Mouse (Mus musculus): ENCODE measurements around the gene Gm15155.
"Not testable (repeated sequence)": the region's sequence is repeated elsewhere in the genome, so short reads cannot be mapped to it uniquely, and the experiment has no call there.

The Gm15155 gene

DNA sequence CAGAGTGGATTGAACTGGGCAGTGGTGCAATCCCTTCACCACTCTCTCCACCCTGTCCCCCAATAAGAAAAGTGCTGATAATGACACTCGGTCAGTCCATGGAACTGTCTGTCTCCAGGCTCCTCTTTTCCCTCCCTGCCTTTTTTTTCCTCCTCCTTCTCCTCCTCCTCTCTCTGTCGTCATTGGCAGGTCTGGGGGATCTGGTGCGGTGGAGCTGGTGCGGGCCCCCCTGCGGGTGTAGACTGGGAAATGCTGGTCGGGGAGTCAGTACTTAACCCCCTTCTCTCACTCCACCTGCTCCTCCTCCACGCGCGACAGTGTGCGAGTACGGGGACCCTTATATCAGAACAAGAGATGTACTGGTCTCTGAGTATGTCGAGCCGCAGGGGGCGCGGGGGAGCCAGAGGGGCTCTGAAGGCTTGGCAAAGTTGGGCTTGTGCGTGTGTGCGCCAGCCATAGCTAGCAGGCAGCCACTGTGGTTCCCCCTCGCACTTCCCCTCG is at the start of gene Gm15155:
Gm15155 (plus strand) TSS at position 401 of the 501 bp plus-strand sequence.
- peak; percentile 26 for DNase-seq (ENCODE audit: low spot score)

DNA sequence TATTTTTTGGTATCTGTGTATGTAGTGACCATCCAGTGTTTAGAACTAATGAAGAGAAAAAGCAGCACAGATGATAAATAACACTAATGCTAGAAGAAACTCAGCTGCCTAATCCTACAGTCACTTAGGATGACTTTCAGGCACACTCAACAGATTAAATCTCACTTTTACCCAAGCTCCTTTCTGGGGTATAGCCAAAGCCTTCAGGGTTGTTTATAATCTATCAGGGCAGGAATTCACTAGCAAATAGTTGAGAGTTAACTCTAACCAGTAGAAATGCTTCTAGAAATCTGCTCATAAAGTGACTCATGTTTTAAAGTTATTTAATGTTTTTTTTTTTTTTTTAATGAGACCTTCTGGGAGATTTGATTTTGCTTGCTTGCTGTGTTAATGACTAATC is 44.8 kb upstream of the Gm15155 start:
- DNase-seq (ENCODE audit: low spot score): no peak

DNA sequence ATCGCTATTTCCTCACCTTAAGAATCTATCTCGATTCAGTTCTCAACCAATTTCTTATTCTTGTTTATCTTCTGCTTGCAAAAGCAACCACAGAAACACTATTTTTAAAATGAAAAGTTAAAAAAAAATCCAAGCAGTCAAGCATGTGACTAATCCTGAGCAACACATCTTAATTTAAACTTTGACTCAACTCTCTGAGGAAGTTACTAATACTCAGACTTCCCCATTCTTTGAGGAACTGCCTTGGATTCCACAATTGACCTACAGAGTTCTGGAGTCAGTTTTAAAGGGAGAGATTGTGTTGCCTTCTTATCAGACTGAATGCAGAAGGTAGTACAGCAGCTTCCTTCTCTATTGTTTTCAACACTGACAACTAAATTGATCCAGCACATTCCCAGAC is 40.0 kb upstream of the Gm15155 start:
- DNase-seq (ENCODE audit: low spot score): no peak

DNA sequence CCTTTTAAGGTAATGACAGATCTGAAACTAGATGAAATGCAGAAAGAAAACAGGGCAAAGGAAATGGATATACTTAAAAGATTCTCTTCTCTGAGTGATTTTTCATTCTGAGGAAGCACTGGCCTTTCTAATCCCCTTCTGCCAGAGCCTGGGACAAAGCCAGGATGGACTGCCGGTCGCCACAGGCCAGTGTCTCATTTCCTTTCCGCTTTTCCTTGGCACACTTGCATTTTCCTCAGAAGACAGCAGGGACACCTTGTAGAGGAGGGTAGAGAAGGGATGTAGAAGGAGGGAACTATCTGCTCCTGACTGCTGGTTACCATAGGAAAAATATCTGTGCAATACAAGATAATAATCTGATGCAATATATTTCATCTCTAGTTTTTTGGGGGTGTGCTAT is 33.1 kb upstream of the Gm15155 start:
- no peak for DNase-seq (ENCODE audit: low spot score)

DNA sequence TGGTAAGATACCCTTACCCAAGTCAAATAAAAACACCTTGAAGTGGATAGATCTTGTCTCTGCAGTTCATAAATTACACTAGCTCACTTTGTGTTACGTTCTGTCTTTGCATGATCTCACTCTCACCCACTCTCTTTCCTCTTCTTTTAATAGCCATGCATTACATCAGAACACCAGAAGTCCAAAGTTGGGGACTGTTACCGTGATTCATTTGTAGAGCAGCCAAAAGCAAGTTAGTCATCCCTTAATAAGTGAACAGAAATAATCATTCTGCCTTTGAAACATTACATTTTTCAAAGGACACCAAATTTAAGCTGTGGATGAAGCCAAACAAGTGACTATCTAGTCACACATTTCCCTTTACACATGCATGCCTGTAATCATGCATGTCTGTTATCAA is 32.1 kb upstream of the Gm15155 start:
- no peak for DNase-seq (ENCODE audit: low spot score)

DNA sequence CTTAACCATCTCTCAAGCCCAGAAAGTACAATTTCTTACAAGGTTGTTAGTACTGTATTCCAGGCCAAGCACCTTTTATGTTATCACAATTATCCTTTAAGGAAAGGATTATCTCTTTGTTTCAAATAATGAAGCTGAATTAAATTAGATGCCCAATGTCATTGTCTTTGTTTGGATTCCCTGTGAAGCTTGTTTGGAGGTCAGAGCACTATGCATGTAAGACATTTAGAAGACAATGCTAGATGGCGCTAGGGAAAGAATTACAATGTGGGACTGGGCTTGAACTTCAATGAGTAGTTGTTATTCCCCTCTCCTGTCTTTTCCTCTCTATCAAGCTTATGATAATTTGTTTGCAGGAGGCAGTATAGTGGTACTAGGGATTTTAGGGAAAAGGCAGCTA is 29.9 kb upstream of the Gm15155 start:
- no peak for DNase-seq (ENCODE audit: low spot score)

DNA sequence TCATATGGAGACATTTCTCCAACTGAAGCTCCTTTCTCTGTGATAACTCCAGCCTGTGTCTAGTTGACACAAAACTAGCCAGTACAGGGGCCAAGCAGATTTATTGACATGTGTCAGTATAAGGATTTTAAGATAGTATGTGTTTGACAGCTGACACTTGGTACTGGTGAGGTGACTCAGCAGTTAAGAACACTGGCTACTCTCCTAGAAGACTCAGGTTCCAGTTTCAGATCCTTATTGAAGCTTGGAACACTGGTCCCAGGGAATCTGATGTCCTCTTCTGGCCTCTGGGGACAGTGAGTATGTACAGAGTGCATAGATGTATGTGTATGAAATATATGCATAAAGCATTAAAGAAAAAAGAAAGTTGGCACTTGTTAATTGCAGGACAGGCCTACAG is 28.2 kb upstream of the Gm15155 start:
- DNase-seq (ENCODE audit: low spot score): no peak

DNA sequence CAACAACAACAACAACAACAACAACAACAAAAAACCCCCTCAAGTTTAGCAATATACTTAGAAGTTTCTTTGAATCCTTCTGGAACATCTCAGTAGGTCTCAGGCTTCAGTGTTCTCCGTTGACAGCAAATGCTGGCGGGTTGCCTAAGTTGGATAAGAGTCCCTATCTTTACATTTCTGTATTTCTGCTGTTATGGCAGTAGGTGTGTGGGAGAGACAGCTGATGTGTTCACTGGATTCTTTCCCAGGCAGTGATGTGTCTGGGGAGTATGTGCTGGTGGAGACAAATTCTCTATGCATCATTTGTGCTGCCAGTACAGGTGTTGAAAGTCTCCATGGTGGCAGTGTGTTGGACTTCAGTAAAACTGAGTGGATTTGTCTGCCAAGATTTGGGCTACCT is 23.3 kb upstream of the Gm15155 start:
- DNase-seq (ENCODE audit: low spot score): no peak

DNA sequence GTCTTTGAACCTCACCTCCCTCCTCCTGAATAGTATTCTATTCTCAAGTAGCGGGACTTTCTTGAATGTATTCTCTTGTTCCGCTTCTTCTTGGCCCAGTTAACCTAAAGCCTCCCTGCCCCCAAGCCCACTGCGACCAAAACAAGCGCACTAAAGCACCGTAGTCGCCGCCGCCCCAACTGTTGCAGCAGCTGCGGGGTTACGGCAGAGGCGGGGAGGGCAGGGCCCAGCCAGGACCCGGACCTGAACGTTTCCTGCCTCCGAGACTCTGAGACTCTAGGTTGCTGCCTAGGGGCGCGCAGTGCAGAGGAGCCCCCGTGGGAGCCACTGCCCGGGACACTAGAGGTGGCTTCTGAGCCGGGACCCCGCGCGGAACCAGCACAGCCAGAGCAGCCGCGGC is 2.0 kb upstream of the Gm15155 start:
- no peak for DNase-seq (ENCODE audit: low spot score)

DNA sequence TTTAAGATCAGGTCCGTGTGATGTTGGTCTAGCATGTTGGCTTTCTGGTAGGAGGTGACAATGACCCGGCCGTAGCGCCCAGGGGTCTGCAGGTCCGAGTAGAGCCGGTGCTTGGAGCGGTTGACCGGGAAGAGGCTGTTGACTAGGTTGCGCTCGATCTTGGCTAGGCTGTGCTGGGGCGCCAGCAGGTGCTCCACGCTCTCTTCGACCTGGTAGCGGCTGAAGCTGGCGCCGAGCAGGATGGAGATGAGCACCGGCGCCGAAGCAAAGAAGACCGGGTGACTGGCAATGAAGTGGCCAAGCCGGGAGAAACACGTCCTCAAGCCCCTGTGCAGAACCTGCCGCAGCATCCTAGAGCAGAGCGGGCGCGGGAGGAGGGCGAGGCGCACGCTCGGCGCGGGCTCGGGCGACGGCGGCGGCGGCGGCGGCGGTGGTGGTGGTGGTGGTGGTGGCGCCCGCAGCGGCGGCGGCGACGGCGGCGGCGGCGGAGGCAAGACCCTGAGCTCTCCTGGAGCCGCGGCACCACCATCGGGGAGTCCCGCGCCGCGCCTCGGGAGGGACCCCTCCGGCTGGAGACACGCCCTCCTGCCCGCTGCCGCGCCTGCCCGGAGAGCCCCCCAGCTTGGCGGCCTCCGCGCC is 1.5 kb upstream of the Gm15155 start:
- peak; percentile 5 for DNase-seq (ENCODE audit: low spot score)

DNA sequence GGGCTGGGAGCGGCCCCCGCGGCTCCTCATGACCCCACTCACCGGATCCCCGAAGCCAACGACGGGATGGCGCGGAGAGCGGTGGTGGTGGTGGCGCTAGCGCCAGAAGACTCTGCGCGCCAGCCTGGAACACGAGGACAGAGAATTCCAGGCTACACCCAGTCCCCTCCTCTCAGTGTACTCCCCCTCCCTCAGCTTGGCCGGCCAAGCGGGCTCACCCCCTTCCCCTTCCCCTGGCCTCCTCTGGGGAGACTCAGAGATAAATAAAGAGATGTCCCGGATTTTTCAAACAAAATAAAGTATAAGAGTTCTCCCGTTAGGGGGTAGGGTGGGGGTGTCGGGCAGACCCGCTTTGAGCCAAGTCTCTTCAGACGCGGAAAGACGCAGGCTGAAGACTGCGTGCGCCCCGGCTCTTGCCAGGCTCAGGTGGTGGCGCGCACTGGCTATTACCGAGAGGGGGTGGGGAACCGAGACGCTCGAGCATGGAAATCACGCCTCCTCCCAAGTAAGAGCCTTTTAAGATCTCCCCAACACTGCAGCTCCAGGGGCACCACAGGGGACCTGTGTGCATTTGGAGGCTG is 750 bp upstream of the Gm15155 start, which contains the start of gene Ptchd1:
Ptchd1 (minus strand) TSS at position 114 of the 581 bp plus-strand sequence.
- peak; percentile 24 for DNase-seq (ENCODE audit: low spot score)

DNA sequence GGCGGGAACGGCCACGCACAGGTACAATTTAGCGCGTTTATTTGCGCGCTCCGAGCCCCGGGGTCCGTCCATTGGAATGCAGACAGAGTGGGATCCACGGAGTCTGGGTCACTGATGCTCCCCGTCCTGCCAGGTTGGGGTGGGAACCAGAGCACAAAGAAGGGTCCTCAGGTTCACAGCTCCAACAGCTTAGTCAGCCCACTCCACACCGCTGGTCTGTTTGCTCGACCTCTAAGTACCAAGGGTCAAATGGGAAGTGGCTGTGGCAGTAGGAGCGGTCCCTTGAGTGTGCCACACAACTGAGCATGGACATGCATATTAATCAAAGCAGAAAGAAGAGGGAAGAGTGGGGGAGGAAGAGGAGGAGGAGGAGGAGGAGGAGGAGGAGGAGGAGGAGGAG is 354 bp downstream of the Gm15155 start:
- DNase-seq (ENCODE audit: low spot score): peak; percentile 3

DNA sequence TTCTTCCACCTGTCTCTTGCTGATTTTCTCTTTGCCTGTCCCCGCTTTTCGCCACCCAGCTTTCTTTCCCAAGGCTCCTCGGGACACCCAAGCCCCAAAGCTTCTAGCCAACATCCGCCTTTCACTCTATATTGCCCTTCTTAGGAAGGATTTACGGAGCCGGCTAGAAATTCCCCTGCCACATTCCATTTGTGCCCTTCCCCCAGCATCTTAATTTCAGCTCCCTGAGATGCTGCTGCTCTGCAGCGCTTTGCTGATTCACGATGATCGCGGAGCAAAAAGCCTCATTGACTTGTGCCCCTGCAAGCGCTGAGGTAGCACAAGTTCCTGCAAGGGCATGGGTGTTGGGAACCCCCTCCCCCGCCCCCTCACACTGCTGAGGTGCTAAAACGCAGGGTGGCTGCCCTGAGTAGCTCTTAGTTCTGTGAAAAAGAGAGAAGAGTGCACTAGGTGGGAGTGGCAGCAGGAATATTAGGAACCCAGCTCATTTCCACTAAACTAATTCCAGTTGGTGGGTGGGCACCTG is 1.2 kb downstream of the Gm15155 start:
- peak; percentile 29 for DNase-seq (ENCODE audit: low spot score)

DNA sequence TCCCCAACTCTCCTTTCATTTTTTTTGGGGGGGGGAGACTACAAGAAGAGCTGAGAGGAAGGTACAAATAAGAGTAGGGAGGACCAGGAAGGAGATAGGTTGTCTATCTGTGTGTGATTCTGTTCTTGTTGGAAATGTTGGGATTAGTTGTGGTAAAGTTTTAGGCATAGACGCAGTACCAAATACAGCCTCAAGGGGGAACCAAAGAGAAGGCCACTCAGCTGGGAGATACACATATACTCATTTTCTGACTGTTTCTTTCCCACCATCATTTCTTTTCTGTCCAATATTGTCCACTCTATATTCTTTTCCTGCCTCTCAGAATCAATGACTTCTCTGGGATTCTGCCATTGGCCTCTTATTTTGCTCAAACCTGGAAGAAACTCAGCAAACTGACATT is 19.4 kb downstream of the Gm15155 start:
- peak; percentile 42 for DNase-seq (ENCODE audit: low spot score)

DNA sequence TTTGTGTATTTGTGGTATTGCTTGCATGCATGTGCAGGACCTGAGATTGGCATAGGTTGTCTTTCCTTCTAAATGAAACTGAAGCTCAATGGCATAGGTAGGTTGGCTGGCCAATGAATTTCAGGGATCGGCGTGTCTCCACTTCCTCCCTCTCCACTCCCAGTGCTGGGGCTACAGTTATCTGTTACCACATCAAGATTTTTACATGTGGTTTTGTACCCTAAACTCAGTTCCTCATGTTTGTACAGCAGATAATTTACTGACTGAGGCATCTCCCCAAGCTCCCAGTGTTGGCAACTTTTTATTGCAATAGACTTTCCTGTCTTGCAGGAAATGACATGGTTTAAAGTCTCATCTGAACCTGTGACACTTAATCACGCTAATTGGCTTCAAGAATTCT is 21.4 kb downstream of the Gm15155 start:
- DNase-seq (ENCODE audit: low spot score): no peak

DNA sequence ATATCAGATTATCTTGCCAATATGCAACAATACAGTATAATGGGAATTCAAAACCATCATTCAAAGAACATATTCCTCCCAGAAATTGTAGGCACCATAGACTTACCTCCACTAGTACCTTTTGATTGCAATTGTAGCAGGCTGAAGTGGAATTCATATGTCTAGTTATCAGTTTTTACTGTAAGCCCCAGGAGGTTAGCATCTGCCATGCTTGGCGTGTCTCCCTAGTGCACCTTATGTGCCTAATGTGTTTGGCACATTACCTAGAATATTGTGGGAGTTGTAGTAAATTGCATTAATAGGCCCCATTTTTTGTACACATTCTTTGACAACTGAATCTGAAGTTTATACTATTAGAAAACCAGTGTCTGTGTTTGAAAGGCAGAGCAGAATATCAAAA is 33.4 kb downstream of the Gm15155 start:
- no peak for DNase-seq (ENCODE audit: low spot score)

DNA sequence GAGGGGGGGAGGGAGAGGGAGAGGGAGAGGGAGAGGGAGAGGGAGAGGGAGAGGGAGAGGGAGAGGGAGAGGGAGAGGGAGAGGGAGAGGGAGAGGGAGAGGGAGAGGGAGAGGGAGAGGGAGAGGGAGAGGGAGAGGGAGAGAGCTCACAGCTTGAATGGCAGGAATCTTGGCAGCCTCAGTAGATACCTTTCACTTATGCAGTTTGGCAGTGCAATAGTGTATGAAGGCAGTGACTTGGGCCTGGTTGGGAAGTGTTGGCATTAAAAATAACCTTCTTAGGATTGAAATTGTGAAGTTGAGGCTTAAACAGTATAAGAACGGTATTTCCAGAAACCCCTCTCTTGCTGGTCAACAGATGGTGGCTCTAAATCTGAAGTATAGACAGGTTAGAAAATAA is 65.9 kb downstream of the Gm15155 start:
- DNase-seq (ENCODE audit: low spot score): not testable (repeated sequence)

DNA sequence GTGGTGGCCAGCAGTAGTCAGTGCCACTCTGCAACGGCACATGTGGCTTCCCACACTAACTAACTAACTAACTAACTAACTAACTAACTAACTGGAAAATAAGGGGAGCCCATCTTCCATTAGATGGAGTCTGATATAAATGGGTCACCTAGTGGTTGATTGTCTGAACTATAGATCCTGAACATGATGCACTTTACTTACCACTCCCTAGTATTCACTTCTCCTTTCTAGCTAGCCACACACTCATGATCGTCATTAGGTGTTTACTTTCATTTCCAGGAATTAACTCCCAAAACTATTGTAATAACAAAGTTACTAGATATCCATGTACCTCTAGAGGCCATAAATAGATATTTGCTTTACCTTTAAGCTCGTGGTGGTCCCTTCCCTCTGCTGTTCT is 99.6 kb downstream of the Gm15155 start:
- no peak for DNase-seq (ENCODE audit: low spot score)

DNA sequence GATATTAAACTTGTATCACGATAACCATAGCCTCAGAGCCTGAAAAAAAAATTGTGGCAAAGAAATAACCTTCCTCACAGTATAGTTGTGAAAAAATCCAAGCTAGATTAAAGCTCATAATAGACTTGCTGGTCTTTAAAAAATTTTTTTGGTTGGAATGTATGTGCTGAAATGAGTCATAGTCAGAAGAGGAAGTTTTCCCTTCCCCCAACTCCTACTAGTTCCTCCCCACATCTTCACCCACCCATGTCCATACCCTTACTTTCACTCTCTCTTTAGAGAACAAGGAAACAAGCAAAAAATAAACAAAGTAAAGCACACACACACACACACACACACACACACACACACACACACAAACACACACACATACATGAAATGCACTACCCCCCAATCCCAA is 103.8 kb downstream of the Gm15155 start:
- no peak for DNase-seq (ENCODE audit: low spot score)

DNA sequence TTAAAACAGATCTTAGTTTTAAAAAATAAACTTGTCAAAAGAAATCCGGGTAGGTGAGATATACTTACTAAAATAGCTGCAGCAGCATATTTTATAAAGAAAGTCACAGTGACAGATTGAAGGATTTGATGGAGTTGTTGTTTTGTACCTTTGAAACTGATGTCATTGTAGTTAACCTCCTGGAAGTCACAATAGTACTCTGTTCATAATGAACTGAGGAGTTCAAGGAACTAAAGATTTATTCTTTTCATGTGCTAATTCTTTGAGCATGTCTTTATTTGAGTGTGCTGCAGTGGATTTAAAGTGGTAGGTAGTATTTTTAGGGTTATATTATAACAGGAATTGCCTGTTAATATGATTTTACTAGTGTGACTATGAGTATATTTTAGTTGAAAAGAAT is 263.6 kb downstream of the Gm15155 start:
- no peak for DNase-seq (ENCODE audit: low spot score)

DNA sequence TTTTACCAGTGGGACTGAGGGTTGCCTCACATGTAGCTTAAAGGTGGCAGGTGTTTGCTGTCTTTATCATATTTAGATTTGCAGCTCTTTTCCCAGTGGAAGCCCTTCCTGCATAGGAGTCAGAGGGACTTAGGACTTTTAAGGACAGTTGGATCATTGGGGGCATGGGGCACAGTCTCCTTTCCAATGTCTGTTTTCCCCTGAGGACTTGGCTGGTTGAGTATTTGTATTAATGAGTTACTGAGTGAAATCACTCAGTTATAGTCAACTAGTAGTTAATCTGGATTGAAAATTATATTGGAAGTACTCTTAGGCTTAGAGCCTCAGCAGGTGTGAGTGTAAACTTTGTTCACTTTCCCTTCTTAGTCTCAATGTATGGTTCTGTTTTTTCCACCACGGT is 275.5 kb downstream of the Gm15155 start:
- DNase-seq (ENCODE audit: low spot score): no peak

DNA sequence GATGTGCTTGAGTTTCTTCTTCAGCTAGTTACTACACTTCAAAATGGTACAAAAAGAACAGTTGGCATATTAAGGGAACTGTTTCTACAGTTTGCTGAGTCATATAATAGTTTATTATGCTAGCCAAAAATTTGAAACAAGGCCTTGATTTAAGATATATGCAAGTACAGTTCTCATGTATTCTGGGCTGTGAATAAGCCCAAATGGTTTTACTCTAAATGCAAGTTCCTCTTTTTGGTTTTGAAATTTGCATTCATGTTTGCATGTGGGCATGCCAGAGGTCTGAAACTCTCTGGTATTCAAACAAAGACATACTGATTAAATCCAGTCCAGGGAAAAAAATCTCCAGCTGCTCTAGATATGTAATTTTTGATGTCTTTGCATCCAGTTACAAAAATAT is 277.2 kb downstream of the Gm15155 start:
- DNase-seq (ENCODE audit: low spot score): no peak

DNA sequence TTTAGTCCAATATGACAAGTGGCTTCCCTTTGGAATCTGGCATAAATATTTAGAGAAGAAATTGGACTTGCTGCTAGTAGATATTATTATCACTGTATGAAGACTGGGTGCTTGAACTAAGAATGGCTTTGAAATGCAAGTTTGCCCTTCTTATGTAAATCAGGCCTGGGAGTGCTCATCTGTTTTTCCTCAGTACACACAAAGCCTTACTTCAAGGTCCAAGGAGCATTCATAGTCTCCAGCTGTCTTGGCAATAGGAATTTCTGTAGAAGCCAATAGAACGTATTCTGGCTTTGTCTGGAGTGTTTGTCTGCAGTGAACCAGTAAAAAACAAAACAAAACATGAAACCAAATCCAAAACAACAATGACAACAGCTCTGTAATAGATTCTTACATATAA is 278.6 kb downstream of the Gm15155 start:
- DNase-seq (ENCODE audit: low spot score): no peak

DNA sequence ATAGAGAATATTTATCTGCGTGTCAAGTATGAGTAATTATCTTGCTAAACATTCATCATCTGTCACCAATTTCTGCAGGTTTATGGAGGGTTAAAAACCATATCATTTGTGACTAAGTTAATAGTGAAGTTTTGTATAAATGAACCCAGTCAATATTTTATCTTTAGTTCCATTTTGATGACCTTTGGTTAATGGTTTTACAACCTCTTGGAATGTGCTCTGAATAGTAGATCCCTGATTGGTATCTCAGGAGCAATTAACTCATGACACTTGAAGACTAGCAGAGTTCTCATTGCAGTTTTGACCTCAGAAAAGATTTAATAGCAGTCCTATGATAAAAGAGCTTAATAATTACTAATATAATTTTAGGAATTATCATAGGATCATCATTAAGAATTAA is 385.2 kb downstream of the Gm15155 start:
- no peak for DNase-seq (ENCODE audit: low spot score)

Data from embryo, embryonic 10.5 days (tissue).